Mouse (Mus musculus) limb, embryonic 11.5 days (tissue): ENCODE results near the gene Btn1a1. TPM values are rescaled to one million over a fixed set of nuclear protein-coding genes. Genes with fewer than 3 reads are reported as not detected.

Experiments
- ATAC-seq: fragments of 200-750 bp; cut with Nextera tagmentation; 2 replicates; pipeline ENCODE4 v1.8.0; 2017; ENCODE audit warnings: low read depth; ENCODE audit not compliant: insufficient number of reproducible peaks, low FRiP score, low TSS enrichment
- DNase-seq: peaks from one replicate; pipeline ENCODE4 v3.0.0-alpha.2; 2015; ENCODE audit warnings: low spot score
- H3K27ac ChIP-seq: fragments of 300-500 bp; sonication (generic); replicated peaks from 2 replicates; pipeline ENCODE4 v1.5.1; 2014; ENCODE audit warnings: low read depth, mild to moderate bottlenecking, low read length
- H3K27me3 ChIP-seq: fragments of 300-500 bp; sonication (generic); 2 replicates; pipeline ENCODE4 v1.6.1; 2014; ENCODE audit warnings: mild to moderate bottlenecking, low read length, mixed read lengths; ENCODE audit not compliant: control insufficient read depth, insufficient read depth
- H3K36me3 ChIP-seq: fragments of 300-500 bp; sonication (generic); 2 replicates; pipeline ENCODE4 v1.6.1; 2014; ENCODE audit warnings: mild to moderate bottlenecking, low read length, moderate library complexity, mixed read lengths; ENCODE audit not compliant: control insufficient read depth, insufficient read depth
- H3K4me1 ChIP-seq: fragments of 300-500 bp; sonication (generic); 2 replicates; pipeline ENCODE4 v1.6.1; 2014; ENCODE audit warnings: low read length, mixed read lengths; ENCODE audit not compliant: control insufficient read depth, insufficient read depth
- H3K4me2 ChIP-seq: fragments of 300-500 bp; sonication (generic); 2 replicates; pipeline ENCODE4 v1.6.1; 2014; ENCODE audit warnings: low read depth, mild to moderate bottlenecking, moderate library complexity; ENCODE audit not compliant: severe bottlenecking
- H3K4me3 ChIP-seq: fragments of 300-500 bp; sonication (generic); 2 replicates; pipeline ENCODE4 v1.5.1; 2014; ENCODE audit warnings: low read depth, low read length
- H3K9ac ChIP-seq: fragments of 300-500 bp; sonication (generic); 2 replicates; pipeline ENCODE4 v1.6.1; 2014; ENCODE audit warnings: mild to moderate bottlenecking, low read length
- H3K9me3 ChIP-seq: fragments of 300-500 bp; sonication (generic); 2 replicates; pipeline ENCODE4 v1.6.1; 2016; ENCODE audit warnings: low read length; ENCODE audit not compliant: control insufficient read depth
- WGBS: fragments of 180-500 bp; shearing (Covaris S2); extraction: QIAGEN DNeasy Blood & Tissue Kit; methylation state at CpG from one replicate; pipeline ENCODE4 v1.1.7; 2014; 5-methylcytosine and 5-hydroxymethylcytosine counted together
- polyA plus RNA-seq: library from polyadenylated mRNA; unstranded; fragments of >200 nt; fragmentation: Nextera tagmentation; extraction: Ambion mirVana; gene quantifications from 2 replicates; pipeline ENCODE4 v1.2.1, GENCODE M21; 2014

The Btn1a1 gene
- polyA plus RNA-seq, 1 experiment from 2014 or later, result not detected

DNA sequence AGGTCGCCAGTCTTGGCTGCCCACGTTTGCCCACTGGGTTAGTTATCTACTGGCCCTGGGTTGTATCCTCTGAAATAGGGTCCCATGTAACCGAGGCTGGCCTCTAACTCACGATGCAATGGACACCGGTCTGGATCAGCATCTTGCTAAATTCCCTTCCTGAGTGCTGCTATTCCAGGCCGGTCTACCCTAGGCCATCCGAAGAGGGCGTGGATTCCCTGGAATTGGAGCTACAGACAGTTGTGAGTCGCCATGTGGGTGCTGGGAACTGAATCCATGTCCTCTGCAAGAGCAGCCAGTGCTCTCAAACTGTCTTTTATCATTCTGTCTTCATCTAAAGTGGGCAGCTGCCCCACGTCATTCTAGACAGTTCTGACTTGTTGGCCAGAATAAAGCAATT, 25.8 kb downstream of the Btn1a1 start:
- WGBS, result 65% methylated on average over 10 of the region's 10 CpGs
- H3K27me3 ChIP-seq, result no peaks in the 10 kb centered on the region
- ATAC-seq, result no peak

DNA sequence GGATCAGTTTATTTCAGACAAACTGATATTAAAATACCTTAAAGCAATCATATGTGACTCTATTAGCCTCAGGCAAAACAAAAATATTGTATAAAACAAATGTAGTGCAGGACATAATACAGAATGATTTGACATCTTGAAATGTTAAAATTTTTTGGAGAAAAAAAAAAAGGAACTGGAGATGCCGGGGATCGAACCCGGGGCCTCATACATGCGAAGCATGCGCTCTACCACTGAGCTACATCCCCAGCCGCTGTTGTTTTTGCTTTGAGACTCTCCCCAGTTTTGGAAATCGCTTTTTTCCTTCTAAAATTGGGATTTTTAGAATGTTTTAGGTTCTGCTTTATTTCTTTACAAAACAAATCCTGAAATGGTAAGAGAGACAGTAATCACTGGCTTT, 27.2 kb downstream of the Btn1a1 start:
- ATAC-seq (no peak; the same call in 1 of the 2 replicates), DNase-seq (peak; percentile 82)
- 0% methylated on average over 7 of the region's 7 CpGs for WGBS
- Histone ChIP-seq H3K36me3 (no peaks in the 10 kb centered on the region), H3K4me2 (peak overlapping the region; percentile 55), H3K27me3 (no peaks in the 10 kb centered on the region), H3K9me3 (no peaks in the 10 kb centered on the region), H3K4me1 (no peaks in the 10 kb centered on the region), H3K27ac (no peak overlapping the region), H3K4me3 (peak overlapping the region; percentile 33), H3K9ac (no peak overlapping the region)

More for the DNA sequence above, 25.8 kb downstream of the Btn1a1 start:
- no peaks in the 10 kb centered on the region for H3K9me3 ChIP-seq
- no peak overlapping the region for H3K27ac ChIP-seq
- H3K4me1 ChIP-seq, result no peaks in the 10 kb centered on the region
- DNase-seq, result no peak
- H3K4me3 ChIP-seq, result no peak overlapping the region
- no peaks in the 10 kb centered on the region for H3K36me3 ChIP-seq
- no peak overlapping the region for H3K9ac ChIP-seq
- H3K4me2 ChIP-seq, result no peak overlapping the region

DNA sequence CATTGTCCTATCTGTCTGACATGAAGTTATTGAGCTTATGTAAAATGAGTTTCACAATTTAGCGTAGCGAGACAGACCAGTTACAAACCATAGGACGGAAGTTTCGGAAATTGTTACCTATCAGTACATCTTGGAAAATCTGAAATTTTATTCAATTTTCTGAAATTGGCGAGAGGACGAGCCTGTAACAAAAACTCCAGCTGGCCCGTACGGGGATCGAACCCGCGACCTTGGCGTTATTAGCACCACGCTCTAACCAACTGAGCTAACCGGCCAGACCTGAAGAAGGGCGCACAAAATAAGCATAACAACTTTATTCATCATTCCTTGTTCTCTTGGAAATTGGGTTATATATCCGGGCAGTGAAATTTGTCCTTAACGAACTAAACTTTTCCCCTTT, 27.8 kb downstream of the Btn1a1 start:
- Histone ChIP-seq H3K27ac (no peak overlapping the region), H3K36me3 (no peaks in the 10 kb centered on the region), H3K4me3 (peak overlapping the region; percentile 52), H3K9ac (no peak overlapping the region), H3K4me2 (peak overlapping the region; percentile 55), H3K27me3 (no peaks in the 10 kb centered on the region), H3K4me1 (no peaks in the 10 kb centered on the region), H3K9me3 (no peaks in the 10 kb centered on the region)
- peak; percentile 96 for DNase-seq
- WGBS, result under 1% methylated on average over 17 of the region's 17 CpGs
- ATAC-seq, result peak; percentile 78; the same call in 1 of the 2 replicates

DNA sequence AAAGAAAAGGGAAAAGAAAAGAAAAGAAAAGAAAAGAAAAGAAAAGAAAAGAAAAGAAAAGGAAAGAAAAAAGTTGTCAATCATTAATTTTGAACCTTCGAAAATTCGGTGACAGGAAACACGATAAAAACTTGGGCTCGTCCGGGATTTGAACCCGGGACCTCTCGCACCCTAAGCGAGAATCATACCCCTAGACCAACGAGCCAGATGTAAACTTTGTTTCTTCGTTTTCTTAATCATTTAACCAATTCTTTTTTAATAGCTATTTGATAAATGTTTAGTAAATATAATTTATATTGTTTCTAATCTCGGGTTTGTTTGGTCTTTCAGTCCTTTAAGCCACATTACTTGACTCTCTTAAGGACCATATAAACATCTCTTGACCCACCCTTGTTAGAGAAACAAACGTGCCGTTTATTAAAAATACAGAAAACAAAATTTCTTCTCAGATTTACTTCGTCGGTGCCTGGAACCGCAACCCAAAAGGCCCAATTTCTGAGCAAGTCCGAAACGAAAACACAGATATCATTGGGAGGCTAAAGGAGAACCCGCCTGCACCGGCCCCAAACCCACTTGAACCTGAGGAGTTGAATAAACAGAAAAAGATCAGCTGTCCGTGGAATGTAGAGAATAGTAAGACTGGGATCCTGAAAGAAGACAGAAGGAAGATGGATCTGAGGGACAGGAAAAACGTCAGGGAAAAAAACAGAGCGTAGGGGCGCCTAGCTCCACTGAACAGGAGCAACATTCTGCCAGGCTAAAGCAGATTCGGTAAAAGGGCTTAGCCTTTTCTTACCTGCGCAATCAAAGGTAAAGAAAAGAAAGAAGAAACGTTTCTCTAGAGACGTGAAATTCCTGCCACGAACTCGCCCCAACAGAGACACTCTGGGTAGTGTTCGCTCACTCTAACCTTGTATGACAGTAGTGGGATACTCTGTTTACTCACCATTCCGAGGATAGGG, 28.6 kb downstream of the Btn1a1 start:
- ATAC-seq (0 out of 2 replicates have a peak, but pooled peaks have one; percentile 7), DNase-seq (peak; percentile 78)
- H3K27ac ChIP-seq, result 0 out of 2 replicates have a peak overlapping the region, but pooled peaks have one; percentile 36
- H3K4me1 ChIP-seq, result no peaks in the 10 kb centered on the region
- no peaks in the 10 kb centered on the region for H3K36me3 ChIP-seq
- no peaks in the 10 kb centered on the region for H3K27me3 ChIP-seq
- peak overlapping the region; percentile 52 for H3K4me3 ChIP-seq
- under 1% methylated on average over 32 of the region's 32 CpGs for WGBS
- H3K9me3 ChIP-seq, result no peaks in the 10 kb centered on the region
- H3K9ac ChIP-seq, result peak overlapping the region; percentile 51
- peak overlapping the region; percentile 55 for H3K4me2 ChIP-seq

DNA sequence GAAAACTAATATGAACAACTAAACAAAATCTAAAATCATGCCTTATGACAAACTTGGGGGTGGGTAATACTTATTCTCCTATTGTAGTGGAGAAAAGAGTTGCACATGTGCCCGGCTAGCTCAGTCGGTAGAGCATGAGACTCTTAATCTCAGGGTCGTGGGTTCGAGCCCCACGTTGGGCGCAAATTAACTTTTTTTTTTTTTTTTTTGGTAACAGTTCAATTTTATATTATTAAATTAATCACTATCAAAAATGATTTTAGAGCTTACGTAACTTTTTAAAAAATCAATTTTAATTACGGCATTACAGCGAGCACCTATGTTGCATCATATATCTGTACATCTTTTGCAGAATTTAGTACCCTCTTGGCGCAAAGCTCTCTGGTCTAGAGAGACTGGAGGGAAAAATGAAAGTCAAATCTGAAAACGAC, 29.5 kb downstream of the Btn1a1 start:
- Histone ChIP-seq H3K36me3 (no peaks in the 10 kb centered on the region), H3K4me3 (peak overlapping the region; percentile 25), H3K27me3 (no peaks in the 10 kb centered on the region), H3K27ac (no peak overlapping the region), H3K9ac (no peak overlapping the region), H3K4me1 (no peaks in the 10 kb centered on the region), H3K4me2 (peak overlapping the region; percentile 39), H3K9me3 (no peaks in the 10 kb centered on the region)
- ATAC-seq (no peak), DNase-seq (peak; percentile 71)
- WGBS, result under 1% methylated on average over 11 of the region's 11 CpGs

DNA sequence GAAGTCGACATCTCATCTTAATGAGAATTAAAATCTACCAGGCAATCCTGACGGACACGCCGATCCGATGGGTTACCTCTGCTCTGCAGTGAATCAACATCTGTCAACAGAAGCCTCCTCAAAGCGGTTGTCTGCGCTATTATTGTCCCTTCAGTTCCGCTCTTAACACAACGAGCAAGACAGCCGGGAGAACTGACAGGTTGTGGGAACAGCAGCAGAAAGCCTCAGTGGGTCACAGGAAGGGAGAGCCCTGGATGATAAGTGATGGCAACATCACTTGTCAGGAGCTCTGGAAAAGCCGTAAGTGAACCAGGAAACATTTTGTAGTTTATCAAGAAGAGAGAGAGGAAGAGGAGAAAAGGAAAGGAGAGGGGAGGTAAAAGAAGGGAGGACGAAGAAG, 30.0 kb downstream of the Btn1a1 start:
- under 1% methylated on average over 12 of the region's 12 CpGs for WGBS
- Histone ChIP-seq H3K9me3 (no peaks in the 10 kb centered on the region), H3K4me3 (peak overlapping the region; percentile 25), H3K27ac (no peak overlapping the region), H3K9ac (no peak overlapping the region), H3K36me3 (no peaks in the 10 kb centered on the region), H3K4me2 (peak overlapping the region; percentile 39), H3K27me3 (no peaks in the 10 kb centered on the region), H3K4me1 (no peaks in the 10 kb centered on the region)
- DNase-seq (no peak), ATAC-seq (no peak)

DNA sequence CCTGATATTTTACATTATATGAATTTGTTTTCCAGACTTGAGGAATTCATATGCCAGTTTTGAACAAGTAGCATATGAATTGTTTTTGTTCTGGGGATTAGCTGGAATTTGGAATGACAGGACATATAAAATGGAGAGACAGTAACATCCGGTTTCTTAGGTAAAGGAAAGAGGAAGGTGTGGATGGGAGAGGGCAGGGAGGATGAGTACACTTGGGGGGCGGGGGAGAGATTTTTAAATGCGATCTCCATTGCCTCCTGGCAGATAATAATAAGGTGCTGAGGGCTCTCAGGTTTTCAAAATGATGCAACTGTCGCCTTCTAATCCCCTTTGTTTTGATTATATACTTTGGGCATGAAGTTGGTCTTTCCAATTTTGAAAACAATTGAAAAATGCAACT, 30.5 kb downstream of the Btn1a1 start:
- Histone ChIP-seq H3K27ac (no peak overlapping the region), H3K9ac (no peak overlapping the region), H3K4me1 (no peaks in the 10 kb centered on the region), H3K27me3 (no peaks in the 10 kb centered on the region), H3K36me3 (no peaks in the 10 kb centered on the region), H3K9me3 (no peaks in the 10 kb centered on the region), H3K4me3 (peak overlapping the region; percentile 25), H3K4me2 (peak overlapping the region; percentile 39)
- 15% methylated on average over 4 of the region's 4 CpGs for WGBS
- DNase-seq (no peak), ATAC-seq (no peak)

DNA sequence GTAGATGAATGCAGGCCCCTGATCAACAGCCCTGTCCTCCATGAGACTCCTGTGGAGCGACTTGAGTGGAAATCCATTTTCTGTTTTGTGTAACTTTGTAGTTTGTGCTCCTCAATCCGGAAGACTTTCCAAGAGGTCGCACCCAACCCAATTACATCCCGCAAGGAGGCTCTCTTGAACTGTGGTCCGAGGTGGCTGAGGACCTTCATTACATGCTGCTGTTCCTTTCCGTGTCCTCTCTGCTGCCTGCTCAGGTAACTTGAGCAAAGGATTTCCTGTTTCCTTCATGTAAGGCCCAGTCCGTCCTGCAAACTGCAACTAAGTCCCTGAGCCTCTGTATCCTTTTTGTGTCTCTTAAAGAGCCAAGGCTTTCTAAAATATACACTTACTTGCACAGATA, 31.3 kb downstream of the Btn1a1 start:
- no peaks in the 10 kb centered on the region for H3K9me3 ChIP-seq
- H3K27me3 ChIP-seq, result no peaks in the 10 kb centered on the region
- ATAC-seq (no peak), DNase-seq (no peak)
- H3K4me1 ChIP-seq, result no peaks in the 10 kb centered on the region
- H3K4me3 ChIP-seq, result no peak overlapping the region
- H3K36me3 ChIP-seq, result no peaks in the 10 kb centered on the region
- H3K4me2 ChIP-seq, result peak overlapping the region; percentile 30; the same call in 1 of the 2 replicates
- no peak overlapping the region for H3K27ac ChIP-seq
- H3K9ac ChIP-seq, result no peak overlapping the region
- WGBS, result 6% methylated on average over 7 of the region's 7 CpGs
